Mouse (Mus musculus): ENCODE measurements around the gene Abhd17a.
"Not testable (repeated sequence)": the region's sequence is repeated elsewhere in the genome, so short reads cannot be mapped to it uniquely, and the experiment has no call there.

Abhd17a gene

DNA sequence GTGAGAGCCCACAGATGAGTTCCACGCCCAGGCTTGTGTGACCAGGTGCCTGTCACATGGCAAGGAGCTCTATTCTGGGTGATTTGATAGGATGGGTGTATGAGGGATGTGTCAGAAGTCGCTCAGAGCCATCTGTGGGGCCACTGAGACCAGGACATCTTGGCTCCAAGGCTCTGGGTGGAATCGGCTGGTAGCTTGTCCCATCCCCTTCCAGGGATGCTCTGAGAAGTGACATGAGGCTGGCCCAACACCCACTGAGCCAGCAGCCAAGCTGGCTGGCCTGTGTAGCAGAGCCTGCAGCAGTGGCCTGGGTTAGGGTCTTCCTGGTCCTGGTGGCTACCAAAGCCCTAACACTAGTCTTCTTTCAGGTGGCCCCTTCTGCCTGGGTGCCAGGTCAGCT is 18.3 kb upstream of the Abhd17a start:
- DNase-seq = no peak

DNA sequence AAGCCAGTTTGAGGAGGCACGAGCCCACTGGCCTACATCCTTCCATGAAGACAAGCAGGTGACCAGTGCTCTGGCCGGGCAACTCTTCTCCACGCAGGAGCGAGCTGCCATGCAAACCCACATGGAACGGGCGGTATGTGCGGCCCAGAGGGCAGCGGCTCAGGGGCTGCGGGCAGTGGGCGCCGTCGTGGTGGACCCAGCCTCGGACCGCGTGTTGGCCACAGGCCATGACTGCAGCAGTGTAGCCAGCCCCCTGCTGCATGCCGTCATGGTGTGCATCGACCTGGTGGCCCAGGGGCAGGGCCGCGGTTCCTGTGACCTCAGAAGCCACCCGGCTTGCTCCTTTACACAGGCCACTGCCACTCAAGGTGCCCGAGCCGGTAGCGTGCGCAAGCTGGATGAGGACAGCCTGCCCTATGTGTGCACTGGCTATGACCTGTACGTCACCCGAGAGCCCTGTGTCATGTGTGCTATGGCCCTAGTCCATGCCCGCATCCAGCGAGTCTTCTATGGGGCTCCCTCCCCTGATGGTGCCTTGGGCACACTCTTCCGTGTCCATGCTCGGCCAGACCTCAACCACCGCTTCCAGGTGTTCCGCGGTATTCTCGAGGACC is 16.7 kb upstream of the Abhd17a start:
- DNase-seq = no peak

DNA sequence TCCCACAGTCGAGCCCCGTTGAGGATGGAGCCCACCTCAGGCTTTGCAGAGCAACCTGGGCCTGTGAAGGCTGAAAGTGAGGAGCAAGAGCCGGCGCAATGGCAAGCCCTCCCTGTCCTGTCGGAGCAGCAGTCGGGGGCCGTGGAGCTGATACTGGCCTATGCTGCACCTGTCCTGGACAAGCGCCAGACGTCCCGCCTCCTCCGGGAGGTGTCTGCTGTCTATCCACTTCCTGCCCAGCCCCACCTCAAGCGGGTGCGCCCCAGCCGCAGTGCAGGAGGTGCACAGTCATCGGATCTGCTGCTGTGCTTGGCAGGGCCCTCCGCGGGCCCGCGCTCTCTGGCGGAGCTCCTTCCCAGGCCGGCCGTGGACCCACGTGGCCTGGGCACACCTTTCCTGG is 16.2 kb upstream of the Abhd17a start:
- DNase-seq = peak; percentile 67

DNA sequence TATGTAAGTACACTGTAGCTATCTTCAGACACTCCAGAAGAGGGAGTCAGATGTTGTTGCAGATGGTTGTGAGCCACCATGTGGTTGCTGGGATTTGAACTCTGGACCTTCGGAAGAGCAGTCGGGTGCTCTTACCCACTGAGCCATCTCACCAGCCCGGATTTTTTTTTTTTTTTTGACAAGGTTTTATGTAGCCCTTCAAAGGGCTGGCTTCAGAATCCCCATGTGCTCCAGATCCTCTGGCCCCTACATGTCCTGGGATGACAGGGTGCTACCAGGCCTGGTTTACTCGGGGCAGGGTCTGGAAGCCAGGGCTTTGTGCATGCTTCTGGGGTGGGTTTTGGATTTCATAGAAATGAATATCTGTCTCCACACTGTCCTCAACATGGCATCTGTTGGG is 15.6 kb upstream of the Abhd17a start, which contains the start of gene Gm49322:
Gene Gm49322, plus strand, starts transcription at position 301 of the 400 bp plus-strand sequence.
- DNase-seq = not testable (repeated sequence)

DNA sequence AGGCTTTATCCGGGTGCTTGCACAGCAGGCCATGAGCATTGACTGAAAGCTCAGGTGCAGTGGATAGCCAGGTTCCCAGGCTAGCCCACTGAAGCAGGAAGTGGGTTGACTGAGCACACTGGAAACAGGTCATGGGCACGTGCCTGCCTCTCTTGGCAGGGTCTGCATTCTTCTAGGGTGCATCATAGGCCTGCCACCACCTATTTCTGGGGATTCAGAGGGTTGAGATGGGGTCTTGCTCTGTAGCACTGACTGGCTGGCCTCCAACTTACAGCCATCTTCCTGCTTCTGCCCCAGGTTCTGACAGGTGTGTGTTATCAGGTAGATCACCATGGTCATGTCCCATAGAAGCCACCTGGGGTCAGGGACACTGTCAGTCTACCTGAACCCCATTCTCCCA is 14.8 kb upstream of the Abhd17a start:
- DNase-seq = peak; percentile 16

DNA sequence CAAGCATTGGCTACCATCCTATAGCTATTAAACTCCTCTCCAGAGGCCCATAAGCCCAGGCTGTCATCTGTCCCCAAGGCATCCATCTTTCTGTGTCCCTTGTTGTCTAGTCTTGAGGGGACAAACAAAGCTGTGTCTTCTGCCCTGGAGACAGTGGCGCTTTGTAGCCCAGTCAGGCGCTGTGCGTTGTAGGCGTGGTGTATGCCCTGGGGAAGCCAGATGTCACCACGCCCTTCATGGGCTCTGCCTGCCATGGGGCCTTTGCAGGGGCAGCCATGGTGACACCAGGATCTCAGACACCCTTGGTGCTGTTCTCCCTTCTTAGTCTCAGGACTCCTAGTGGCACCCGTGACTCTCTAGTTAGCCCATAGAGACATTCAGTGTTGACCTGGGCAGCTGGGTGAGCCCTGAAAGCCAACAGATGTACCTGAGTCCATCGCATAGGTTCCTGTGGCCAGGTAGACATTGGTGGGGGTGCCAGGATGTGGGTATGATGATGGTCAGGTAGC is 13.9 kb upstream of the Abhd17a start:
- DNase-seq = peak; percentile 50

DNA sequence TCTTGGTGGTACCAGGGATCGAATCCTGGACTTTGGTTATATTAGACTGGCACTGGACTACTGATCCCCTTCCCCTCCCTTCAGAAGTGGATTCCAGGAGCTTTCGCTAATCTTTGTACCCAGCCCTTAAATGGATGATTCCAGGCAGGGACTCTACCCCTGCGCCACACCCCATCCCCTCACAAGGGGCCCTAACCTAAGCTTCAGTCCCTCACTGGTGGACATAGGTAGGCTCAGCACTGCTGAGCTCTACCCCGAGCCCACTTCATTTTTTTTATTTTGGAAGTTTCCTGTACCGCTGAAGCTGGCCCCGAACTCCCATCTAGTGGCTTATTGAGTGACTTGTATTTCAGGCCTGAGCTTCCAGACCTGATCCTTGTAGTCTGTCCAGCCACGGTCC is 13.2 kb upstream of the Abhd17a start:
- no peak for DNase-seq

DNA sequence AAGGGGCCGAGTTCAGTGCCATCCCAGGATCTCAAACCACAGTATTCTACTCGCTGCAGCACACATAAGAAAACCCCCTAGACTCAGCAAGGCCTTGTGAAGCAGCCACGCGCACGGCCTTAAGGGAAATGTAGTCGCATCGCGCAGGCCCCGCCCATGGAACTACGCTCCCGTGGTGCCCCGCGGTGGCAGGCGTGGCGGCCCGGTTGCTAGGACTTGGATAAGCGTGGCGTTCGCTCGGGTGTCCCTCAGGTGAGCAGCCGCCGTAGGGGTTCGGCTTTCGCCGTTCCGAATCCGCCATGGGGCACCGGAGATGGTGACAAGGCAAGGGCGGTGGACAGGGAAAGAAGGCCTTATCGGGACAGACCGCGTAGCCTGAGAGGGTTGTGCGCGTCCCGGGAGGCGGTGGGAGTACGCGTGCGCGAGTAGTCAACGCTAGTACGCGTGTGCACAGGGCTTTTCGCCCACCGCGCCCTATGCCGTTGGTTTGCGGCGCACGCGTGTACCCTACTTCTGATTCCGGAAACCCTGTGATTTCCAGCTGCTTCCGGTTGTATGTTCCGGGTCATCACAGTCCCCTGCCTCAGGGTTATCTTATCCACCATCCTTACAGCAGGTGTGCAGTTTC is 12.7 kb upstream of the Abhd17a start, which contains the start of the genes Scamp4 and Adat3:
Gene Scamp4, plus strand, starts transcription at position 175 of the 628 bp plus-strand sequence.
Gene Adat3, plus strand, starts transcription at position 183 of the 628 bp plus-strand sequence.
- peak; percentile 96 for DNase-seq

DNA sequence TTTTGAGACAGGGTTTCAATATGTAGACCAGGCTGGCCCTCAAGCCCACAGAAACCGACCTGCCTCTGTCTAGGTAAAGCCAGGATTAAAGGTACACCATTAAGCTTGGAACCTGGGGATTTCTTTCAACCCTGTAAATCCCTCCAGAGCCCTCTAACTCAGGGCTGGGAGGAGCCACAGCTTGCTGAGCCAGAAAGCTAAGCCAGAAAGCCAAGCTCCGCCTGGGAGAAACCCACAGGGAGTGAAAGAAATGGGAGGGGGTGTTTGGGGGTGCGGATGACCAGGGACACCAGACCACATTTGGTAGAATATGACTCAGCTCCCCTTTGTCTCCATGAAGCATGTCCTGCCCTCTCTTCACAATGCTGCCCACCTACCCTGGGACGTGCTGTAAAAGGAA is 6.2 kb upstream of the Abhd17a start:
- DNase-seq = no peak

DNA sequence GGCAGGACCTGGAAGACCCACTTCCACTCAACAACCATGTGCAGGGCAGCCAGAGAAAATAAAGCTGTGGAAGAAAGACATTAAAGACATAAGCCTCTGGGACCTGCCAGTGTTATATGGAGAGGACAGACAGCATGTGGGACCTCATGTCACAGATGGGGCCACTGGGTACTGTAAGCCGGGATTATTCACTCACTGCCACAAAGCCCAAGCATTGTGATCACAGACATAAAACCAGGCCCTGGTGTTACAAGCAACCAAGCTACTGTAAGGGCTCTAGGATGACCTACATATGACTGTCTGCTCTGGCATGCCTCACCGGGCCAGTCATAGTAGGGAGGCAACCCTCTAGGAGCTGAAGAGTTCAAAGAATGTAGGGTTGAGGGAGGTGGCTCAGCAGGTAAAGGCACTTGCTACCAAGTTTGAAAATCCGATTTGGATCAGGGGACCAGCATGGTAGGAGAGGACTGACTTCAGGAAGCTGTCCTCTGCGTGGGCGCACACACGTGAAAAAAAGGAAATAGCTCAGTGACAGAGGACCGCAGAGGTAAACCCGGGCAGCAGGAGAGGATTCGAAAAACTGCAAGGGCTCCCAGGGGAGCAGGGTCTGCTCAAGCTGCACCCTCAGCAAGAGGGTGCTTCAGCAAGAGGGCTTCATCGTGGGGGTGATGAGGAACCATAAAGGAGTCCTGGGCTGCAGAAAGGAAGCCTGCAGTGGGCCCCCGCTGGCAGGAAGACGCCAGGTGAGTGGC is 838 bp downstream of the Abhd17a start:
- DNase-seq = peak; percentile 55

DNA sequence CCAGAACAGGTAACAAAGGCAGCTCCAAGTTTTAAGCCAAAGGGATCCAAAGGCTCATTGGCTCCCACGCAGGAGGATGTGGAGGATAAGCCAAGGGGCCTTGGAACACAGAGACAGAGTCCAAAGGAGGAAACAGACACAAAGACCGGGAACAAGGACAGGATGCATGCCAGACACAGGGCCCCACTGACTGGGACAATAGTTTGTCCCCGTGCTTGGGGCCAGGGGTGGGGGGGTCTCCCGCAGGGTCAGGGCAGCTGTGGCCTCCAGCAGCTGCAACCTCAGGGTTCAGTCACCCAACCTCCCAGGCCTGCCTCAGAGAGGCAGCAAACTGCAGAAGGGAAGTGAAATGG is 2.9 kb downstream of the Abhd17a start:
- DNase-seq = peak; percentile 13

DNA sequence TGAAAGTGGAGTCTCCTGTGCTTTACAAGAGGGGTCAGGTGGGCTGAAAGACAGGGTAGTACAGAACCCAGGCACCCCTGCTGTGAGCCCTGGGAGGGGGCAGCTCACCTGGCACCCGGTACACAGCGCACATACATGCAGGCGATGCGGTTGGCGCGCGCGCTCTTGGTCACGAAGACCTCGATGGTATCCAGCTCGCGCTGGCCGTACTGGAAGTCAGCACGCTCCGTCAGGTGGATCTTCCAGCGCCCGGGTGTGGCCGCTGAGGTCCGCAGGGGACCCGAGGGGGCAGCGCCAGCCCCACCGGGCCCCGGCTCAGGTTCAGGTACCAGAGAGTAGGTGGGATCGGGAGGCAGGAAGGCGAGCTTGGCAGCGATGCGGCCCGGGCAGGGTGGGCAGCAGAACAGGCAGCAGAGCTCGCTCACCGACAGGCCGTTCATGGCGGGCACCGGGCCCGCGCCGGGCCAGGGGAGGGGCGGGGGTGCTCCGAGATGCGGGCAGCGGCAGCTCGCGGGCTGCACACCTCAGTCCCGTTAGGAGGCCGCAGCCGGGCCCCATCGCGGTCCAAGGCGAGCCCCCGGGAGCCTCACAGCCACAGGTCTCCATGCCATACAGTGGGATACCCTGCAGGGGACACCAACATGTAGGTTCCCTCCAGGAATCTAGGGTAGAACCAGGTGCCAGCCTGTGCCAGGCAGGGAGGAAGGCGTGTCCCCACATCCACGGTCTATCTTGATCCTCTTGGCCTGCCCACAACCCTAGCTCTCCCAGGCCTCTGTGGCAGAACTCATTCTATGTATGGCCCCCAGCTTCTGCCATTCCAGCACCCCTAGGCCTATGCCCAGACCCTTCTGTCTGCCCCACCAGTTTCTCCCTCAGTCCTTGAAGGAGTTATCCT is 3.5 kb downstream of the Abhd17a start:
- peak; percentile 31 for DNase-seq

DNA sequence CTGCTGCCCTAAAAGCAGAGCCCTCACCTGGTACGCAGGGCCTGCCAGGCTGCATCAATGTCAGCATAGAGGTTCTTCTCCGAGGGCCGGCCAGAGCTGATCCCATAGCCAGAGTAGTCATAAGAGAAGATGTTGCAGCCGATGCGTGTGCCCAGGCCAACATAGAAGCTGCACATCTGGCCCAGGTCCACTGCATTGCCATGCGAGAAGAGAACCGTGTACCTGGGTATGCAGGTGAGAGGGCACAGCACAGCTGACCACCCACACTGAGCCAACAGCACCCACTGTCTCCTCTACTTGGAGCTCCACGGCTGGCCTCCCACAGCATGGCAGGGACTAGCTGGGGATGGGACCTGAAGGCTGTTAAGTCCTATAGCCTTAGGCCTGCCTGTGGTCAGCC is 4.6 kb downstream of the Abhd17a start:
- DNase-seq = peak; percentile 19

DNA sequence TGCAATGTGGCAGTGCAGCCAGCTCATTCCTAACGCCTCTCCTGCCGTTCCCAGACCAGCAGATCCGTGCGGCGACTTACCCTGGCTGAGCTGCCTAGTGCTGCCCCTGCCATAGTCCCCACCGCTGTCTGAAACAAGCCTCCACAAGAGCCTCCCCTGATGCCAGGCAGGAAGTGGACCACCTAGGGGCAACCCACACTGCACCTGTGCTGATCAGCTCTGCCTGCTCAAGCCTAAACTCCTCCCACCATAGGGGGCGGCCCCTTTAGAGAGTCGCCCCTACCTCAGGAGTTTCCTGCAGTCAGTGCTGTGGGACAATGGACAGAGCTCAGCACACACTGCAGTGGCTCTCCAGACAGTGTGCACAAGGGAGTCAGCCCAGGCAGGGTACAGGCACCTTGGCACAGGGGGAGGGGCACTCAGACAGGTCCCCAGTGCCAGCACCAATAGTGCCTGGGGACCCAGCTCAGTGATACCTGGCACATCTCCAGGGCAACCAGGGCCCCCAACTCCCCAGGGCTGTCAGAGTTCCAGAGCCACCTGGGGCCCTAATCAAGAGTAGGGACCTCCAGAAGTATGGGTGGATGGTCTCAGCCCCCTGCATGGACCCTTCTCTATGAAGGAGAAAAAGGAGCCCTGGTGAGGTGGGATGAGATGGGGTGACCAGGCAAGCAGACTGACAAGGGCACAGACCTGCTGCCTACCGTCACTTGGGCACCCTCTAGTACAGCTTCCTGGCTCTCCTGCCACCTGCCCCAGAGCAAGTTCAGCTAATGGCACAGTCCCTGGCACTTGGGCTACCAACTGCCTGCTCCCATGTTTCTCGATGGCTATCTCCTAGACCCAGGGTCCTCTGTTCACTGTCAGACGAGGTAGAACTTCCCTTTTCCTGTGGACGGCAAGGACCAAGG is 5.2 kb downstream of the Abhd17a start:
- peak; percentile 72 for DNase-seq

DNA sequence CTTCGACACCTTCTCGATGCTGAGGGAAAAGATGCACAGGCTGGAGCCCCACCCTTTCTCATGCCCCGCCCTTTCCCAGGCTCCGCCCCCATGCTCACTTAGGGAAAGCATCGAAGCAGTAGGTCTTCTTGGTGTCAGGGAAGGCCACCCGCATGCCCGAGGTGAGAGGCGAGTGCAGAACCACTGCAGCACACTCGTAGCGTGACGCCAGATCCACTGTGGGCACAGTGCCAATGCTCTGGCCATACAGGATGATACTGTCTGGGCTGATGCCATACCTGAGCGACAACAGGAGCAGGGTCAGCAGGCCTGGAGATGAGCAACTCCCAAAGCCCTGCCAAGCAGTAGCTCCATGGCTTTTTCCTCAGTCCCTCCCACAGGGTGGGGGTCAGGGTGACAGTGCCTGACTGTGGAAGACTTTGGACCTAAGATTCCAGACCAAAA is 6.1 kb downstream of the Abhd17a start:
- DNase-seq = peak; percentile 66

DNA sequence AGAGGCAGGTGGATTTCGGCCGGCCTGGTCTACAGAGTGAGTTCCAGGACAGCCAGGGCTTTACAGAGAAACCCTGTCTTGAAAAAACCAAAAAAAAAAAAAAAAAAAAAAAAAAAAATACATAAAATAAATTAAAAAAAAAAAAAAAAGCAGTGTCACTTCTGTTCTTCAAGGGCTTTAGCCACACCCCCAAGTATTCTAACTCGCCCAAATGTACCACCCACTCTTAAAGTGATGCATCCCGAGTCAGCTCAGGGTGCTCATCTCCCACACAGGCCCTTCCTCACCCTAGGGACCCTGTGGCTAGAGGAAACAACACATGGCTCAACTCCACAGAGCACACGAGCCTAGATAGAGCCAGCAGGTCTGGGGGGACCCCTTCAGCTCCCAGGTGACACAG is 7.1 kb downstream of the Abhd17a start:
- DNase-seq = no peak

DNA sequence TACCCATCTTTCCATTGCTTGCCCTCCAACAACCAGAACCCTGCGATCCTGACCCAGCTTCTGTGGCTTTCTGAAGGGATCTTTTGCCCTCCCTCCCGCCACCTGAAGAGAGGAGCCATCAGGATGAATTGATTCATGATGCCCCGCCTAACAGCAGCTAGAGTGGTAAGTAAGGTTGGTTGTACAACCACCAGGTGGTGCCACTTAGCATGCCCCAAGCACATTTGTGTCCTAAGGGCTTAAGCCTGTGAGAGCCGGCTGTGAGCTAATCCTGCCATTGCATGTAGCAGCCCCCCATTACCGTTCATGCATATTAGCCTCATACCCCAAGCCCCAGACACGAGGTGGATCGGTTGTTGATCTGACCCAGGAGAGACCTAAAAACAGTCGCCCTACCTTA is 11.2 kb downstream of the Abhd17a start:
- DNase-seq = peak; percentile 84

DNA sequence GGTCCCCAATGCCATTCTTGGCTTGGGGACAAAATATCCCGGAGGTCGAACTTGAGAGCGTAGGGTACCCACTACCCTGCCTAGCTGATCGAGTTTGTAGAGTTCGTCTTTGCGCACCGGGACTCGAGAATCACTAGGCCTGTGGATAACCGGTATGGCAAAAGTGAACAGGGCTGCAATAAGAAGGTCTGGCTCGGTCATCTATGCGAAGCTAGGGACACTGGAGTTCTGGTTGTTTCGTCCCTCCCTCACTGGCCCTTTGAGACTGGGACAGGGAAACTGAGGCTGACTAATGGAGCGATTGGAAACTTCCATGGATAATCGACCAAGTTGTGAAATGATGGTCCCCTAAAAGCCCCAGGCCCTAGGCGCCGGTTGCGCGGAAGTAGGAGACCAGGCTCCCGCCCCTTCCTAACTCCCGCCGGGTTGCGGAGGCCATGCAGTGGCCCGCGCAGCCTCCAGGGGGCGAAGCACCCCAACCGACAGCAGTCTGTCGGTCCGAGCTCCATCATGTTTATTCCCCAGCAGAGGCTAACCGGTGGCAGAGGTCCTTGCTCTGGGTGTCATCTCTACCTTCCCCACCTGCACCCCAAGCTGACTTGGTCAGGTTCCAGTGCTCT is 11.9 kb downstream of the Abhd17a start:
- DNase-seq = peak; percentile 90

DNA sequence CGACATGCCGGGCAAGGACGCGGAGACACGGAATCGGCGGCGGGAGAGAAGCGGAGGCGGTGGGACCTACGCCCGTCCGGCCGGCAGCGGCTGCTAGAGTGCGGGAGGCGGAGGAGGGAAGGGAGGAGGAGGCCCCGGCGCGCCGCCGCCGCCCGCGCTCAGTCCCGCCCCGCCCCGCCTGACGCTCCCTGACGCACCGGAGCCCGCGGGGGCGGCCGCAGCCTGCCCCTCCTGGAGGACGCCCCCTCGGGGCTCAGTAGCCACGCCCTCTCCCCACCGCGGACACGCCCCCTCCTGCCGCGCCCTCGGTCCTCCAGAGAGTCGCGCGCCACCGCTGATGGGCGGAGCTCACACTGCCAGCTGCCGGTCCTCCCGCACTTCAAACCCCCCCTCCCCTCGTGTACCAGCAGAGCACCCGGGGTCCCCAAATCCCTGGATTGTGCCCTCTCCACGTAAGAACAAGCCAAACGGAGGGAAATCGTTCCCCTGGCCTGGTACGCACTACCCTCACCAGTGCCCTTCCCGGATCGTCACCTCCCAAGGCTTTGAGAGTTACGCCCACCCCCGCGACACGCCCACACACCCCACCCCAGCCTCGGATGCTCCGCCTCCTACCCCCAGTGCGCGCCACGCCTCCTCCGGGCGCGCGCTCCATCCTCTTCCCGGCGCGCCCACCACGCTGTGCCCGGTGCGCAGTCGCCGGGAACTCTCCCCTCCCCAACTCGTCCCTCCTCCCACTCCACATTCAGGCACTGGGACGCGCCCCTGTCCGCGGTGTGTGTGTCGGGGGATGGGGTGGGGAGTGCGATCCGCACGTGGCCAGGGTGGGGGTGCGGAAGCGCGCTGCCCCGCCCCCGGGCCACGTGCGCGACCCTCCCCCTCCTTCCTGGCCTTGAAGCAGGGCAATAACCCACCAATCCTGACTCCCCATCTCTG is 12.7 kb downstream of the Abhd17a start, which contains the start of gene Klf16:
Gene Klf16, minus strand, starts transcription at position 127 of the 936 bp plus-strand sequence.
- DNase-seq = peak; percentile 99

All from thymus, postnatal 4 days (tissue).